Mouse (Mus musculus) testis, adult 2 months (tissue): ENCODE data around the gene Gm9945.

Experiments
- CTCF ChIP-seq: fragments of 200-500 bp; IDR thresholded peaks from 2 replicates; pipeline ENCODE4 v1.5.1; 2012; ENCODE audit warnings: low read depth, mild to moderate bottlenecking, inconsistent platforms, low read length, moderate library complexity; ENCODE audit not compliant: control insufficient read depth, insufficient read depth, insufficient replicate concordance
- POLR2A ChIP-seq: fragments of 200-500 bp; IDR thresholded peaks from 2 replicates; pipeline ENCODE4 v1.6.1; 2012; ENCODE audit warnings: low read depth, mild to moderate bottlenecking, inconsistent platforms, low read length, moderate library complexity; ENCODE audit not compliant: control insufficient read depth

DNA sequence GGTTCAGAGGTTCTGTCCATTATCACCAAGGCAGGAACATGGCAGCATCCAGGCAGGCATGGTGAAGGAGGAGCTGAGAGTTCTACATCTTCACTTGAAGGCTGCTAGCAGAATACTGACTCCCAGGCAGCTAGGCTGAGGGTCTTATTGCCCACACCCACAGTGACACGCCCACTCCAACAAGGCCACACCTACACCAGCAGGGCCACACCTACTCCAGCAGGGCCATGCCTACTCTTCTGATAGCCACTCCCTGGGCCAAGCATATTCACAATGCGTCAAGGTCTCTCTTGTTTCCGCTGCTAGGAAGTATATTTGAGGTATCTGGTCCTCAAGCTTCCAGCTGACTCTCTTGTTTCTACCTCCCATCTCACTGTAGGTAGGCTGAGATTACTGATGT is 21.0 kb upstream of the Gm9945 start:
- TF ChIP-seq CTCF = no peak
- TF ChIP-seq POLR2A = no peak
